Mouse (Mus musculus) WW6 (cell line): ENCODE data around the gene Hspa12b.

Experiments used
- DNase-seq: peaks from one replicate; pipeline ENCODE4 v3.0.0-alpha.2; 2013; ENCODE audit warnings: low read depth, low spot score

Gene Hspa12b

DNA sequence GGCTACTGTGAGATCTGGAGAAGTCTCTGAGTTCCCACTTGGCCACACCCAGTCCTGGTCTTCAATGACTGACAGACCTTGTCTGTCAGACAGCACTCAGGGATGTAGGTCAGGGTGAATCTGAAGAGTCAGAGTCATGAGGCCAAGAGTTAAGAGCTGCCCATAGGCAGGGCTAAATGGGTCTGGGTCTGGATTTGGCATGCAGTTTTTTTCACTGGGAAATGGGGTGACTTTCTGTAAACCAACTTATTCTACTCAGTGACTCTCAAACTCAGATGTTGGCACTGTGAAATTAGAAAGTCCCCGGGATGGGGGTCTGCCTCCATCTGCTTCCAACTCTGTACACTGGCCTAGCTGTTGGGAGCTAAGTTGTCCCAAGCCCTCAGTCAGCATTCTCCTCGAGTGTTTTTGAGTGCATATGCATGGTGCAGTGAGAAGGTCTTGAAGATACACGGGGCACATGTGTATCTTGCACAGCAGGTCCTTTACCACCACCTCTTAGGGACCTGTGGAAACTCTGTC, 1.6 kb downstream of the Hspa12b start:
- no peak for DNase-seq

DNA sequence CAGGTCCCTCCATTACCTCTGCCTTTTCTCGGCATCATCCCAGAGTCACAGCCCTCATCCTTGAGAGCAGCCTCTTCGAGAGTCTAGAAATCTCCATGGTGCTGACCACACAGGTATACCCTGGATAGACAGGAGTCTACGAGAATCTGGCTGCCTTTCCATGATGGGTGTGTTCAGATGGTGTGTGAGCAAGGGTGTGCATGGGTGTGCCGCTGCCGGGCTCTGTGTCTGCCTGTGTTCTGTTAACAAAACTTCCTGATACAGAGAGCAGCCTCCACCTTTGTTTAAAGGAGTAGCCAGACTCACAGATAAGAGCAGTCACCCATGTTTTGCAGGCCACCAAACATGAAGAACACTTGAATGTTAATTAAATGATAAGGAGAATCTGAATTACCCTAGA, 2.8 kb downstream of the Hspa12b start:
- DNase-seq, result no peak

DNA sequence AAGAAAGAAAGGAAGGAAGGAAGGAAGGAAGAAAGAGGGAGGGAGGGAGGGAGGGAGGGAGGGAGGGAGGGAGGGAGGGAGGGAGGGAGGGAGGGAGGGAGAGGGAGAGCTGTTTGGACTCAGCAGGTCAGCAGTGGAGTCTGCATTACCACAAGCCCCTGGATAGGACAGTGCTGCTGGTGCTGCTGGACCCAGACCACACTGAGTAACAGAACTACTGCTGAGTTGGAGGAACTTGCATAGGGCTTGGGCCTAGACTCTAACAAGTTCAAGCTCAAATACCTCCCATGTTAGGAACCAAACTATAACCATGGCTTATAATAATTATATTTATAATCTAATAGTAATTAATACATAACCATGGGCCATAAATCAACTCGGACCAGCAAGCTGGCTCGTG, 3.8 kb downstream of the Hspa12b start:
- DNase-seq, result no peak

DNA sequence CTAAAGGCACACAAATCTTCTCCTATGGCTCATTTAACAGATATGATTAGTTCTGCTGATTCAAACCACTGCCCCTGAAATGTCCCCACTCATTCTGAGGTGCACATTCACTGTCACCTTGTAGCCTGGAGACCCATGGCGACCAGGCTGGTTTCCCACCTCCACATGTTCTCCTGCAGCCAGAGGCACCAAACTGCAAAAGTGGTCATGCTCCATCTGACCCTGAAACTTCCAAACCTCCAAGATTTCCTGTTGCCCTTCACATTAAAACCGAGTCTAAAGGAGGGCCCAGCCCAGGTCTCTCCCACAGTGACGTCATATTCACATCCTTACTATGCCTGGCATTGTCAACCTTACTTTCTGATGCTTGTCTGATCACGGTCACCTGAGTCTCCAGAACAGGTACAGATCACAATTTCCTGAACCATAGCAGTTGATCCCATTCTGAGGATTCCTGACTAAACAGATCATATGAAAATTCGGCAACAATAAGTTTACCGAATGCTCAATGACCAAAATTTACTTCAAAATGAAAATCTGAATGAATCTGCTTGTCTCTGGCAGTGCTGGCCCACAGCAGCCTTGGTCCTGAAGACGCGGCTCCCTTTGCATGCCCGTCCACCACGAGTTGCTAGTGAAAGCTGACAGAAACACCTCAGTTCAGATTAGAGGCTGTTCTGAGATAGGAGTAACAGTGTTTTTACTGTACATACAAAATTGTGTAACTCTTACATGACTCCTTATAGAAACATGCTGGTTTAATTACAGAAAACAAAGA, 5.2 kb downstream of the Hspa12b start:
- DNase-seq, result no peak

DNA sequence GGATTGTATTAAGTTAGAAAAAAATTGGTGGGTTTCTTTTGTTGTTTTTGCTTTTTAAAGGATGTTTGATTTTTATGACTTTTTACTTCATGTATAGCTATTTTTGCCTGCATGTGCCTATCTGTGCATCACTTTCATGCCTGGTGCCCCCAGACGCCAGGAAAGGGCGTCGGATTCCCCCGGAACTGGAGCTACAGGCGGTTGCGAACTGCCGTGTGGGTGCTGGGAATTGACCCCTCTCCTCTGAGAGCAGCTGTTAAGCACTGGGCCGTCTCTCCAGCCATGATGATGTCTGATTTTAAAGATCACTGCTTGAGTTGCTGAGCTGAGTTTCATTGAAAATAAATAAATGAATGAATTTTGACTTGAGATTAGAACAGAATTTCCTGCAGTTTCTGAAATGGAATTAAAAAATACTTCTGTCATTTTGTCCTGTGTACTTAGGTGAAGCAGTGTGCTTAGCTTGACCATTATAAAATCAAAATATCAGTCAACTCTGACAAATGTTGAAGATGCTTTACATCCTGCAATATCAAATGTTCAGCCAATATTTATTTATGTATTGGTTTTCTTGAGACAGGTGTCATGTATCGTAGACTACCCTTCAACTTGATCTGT, 6.0 kb downstream of the Hspa12b start, which contains the start of gene Gm11037:
TSS of gene Gm11037 (plus strand) at position 568 of the 618 bp plus-strand sequence.
- no peak for DNase-seq

DNA sequence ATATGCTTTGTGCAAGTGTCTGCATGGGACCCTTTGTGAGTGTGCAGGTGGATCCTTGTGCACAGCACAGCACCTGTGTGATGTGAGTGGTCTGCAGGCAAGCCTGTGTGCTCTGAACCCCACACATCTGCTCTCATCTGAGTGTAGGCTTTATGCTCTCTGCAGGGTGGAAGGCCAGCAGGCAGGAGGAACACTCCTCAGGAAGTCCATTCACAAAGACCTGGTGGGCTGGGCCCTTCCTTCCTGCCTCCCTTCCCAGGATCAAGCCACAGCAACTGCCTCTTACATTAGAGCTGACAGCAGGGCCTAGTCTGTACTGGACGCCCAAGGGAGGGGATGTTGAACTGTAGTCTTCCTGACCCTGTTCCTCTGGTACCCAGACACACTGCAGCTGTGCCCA, 7.3 kb downstream of the Hspa12b start:
- no peak for DNase-seq

DNA sequence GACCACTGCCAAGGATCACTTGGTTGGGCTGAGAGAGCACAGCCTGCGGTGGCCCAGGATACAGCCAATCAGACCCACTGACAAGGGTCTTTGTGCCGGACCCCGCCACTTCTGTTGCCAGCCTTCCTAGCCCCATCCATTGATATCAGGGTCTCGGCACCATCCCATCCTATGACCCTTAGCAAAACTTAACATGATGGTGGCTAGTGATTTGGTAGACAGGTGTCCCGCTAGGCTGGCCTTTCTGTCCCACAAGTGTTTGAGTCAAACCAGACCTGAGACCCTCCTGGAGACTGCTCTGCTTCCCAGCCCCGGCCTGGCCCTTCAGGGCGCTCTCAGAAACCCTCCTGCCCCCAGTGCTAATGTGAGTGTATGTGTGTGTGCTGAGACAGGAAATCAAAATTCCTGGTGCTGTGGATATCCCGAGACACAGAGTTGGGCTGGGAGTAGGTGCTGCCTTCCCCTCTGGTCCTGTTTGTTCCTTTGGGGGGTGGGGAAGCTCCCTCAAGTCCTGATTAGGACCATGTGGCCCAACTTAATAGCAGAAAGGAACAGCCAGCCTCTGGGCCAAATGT, 7.8 kb downstream of the Hspa12b start:
- DNase-seq, result no peak

DNA sequence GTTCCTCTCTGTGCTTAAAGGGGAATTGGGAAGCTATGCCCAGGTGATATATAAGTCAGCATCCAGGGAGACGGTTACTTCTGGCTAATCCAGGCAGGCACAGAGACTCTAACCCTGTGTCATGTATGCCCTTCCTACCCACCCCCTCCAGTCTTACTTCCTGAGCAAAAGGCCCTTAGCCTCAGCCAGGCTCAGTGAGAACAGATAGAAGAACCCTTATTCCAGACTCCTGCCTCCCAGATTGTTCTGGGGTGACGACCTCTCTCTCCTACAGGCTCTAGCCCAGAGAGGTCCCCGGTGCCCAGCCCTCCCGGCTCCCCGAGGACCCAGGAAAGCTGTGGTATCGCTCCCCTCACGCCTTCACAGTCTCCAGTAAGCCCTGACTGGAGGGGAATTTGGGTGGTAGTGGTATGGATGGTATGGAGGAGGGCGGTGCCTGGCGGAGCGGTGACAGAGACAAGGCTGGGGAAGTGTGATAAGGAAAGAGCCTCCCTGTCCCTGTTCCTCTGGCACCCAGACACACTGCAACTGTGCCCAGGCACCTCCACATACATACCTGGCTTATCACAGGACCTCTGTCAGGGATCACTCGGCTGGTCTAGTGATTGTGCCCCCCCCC, 8.6 kb downstream of the Hspa12b start:
- no peak for DNase-seq

DNA sequence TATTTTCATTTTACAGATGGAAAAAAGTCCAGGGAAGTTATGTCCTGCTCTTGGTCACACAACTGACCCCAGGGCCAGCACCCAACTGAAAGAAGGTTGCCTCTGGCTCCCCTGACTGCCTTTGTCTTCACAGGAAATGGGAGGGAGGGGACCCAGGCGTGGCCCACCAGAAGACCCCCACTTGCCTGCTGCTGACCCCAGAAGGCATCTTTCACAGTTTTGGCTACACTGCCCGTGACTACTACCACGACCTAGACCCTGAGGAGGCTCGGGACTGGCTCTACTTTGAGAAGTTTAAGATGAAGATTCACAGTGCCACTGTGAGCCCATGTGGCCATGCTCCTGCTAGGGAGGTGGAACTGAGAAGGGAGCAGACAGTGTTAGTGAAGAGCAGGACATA, 11.2 kb downstream of the Hspa12b start:
- no peak for DNase-seq

DNA sequence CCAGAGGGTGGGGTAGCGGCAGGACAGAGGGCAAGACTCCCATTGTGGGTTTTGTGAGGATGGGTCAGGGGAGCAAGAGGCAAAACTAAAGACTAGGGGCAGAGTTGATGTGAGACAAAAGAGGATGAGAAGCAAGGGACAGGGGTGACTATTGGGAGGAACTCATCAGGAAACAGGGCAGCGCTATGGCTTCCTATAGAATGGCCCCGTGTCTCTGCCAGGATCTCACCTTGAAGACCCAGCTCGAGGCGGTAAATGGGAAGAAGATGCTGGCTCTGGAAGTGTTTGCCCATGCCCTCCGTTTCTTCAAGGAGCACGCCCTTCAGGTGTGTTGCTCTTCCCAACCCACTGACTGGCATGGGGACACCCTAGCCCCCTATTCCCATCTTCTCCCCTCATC, 11.7 kb downstream of the Hspa12b start:
- DNase-seq, result no peak

DNA sequence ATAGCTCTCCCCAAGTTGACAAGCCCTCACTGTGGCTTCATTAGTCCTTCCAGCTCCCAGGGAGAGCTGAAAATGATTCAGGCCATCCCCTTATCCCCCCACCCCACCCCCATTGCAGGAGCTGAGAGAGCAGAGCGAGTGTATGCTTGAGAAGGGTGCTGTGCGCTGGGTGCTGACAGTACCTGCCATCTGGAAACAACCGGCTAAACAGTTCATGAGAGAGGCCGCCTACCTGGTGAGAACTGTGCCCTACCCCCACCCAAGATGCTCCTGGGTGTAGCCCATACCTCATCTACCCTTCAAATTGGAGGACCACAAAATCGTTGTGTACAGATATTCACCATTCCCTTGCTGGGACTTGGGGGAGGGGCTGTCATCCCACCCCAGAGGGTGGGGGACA, 12.2 kb downstream of the Hspa12b start:
- DNase-seq, result no peak

DNA sequence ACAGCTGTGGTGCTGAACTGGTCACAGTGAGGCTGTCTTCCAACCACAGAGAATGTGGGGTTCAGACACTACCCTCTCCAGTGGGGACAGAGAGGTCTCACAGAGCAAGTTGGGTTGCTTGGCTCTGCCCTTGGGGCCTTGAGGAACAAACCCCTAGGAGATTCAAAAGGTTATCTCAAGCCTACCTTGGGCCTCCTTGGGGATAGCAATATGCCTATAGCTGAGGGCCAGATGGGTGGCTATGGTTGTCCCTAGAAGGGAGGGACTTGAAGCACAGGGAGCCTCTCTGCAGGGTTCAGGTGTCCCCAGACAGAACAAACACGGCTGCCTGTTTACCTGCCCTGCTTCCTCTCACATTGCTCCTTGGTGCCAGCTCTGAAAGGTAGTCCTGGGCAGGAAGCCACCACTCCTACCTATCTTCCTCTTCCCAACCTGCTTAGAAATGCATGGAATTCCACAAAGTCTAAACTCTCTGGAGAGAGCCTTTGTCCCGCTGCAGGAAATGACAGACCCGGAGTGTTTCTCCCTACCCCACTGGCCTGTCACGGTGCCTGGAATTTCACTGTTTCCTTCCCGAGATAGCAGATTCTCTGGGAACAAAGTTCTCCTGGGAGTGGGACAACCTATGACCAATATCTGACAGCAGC, 12.9 kb downstream of the Hspa12b start:
- DNase-seq, result no peak

DNA sequence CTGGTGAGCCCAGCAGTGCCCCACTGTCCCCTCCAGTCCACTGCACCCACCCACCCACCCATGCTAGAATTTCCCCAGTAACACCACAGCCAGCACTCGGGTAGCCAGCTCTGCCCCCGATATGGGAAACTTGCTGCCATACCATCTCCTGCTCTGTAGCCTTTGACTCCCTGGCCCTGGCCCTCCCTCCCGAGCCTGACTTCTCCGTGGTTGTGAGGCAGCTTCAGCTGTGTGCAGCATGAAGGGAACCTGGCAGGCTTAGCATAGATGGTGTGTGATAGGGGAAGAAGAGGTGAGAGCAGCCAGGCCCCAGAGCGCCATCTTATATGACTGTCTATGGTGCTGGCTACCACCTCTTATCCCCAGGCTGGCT, 13.4 kb downstream of the Hspa12b start:
- no peak for DNase-seq

DNA sequence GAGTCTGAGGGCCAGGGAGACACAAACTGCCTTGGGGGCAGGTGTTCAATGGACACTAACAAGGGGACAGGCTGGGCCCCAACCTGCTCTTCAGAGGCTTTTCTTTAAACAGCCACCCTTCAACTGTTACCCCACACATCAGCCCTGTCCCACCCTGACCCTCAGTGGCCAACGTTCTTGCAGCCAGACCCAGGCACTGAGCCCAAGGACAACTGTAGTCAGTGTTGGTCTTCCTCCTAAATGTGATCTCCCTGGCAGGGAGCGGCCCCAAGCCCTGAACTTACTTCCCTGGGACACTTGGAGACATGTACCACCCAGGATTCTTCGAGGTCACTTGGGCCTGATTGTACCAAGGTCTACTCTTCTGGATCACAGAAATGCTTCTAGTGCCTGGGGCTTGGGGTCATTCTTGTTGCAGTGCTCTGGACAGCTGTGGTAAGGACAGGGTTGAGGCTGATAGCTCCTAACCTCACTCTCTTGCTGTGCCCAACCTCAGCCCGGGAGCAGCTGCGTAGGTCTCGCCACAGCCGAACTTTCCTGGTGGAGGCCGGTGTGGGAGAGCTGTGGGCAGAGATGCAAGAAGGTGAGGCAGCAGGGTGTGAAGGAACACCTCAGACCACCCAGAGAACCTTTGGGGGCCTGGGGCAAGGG, 14.4 kb downstream of the Hspa12b start:
- no peak for DNase-seq

DNA sequence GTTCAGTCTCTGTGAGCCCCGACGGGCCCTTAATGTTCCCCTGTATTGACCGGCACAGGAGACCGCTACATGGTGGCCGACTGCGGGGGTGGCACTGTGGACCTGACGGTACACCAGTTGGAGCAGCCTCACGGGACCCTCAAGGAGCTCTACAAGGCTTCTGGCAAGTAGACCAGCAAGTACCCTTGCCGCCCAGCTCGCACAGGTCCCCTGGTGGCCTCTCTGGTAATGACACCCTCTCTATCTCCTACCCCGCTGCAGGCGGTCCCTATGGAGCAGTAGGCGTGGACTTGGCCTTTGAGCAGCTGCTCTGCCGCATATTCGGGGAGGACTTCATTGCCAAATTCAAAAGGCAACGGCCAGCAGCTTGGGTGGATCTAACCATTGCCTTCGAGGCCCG, 15.5 kb downstream of the Hspa12b start:
- DNase-seq, result peak; percentile 74

DNA sequence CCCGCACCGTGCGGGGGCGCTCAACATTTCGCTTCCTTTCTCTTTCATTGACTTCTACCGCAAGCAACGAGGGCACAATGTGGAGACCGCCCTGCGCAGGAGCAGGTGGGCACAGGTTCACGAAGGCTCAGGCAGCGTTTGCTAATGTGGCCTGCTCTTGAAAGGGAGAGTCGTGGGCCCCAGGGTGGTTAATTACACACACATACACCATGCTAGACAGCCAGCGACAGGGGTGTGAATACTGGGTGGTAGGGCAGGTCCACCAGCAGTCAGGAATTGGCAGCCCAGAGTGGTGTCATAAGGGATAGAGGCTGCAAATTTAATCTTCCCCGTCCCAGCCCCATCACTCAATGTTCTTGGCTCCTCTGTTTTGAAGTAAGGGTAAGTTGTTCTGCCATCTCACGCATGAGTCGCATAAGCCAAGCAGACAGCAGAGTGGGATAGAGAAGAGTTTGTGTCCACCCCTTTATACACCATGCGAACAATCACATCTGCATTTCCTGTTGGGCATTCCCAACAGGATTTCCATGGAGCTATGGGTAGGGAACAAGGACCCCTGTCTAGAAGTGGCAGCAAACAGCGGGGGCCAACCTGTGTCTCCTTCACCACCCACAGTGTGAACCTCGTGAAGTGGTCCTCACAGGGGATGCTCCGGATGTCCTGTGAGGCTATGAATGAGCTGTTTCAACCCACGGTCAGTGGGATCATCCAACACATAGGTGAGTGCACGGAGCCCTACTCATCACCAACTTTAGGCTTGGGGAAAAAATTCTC, 16.1 kb downstream of the Hspa12b start:
- no peak for DNase-seq

DNA sequence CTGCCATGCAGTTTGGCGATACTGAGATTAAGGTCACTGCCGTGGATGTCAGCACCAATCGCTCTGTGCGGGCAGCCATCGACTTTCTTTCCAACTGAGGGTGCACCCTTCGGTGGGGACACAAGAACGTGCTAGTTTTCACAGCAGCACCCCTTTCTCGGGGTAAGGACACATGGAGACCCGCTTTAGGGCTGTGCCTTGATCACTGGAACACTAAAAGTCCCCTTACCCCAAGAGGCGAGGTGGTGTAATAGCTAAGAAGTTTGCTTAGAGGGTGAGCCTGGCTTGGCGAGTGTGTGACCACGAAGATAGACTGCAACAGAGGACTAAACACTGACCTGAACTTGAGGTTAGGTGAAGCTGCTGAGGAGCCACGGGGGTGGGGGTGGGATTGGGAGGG, 18.0 kb downstream of the Hspa12b start:
- DNase-seq, result no peak

DNA sequence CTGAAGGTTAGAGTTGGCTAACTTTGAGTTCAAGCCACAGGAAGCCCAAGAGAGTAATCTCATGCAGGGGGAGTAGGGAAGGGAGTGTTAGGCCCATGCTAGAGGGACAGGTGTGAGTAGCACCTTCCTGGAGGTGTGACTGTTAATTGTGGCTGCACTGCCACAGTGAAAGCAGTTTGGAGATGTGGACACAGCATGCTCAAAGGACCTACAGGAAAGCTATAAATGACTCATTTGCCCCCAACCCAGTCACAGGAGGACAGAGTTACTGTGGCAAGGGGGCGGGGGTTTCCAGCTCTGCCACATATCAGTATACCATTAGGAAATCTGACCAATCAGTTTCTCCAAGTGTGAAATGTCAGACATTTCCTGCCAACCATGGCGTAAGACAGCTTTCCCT, 18.5 kb downstream of the Hspa12b start:
- no peak for DNase-seq

DNA sequence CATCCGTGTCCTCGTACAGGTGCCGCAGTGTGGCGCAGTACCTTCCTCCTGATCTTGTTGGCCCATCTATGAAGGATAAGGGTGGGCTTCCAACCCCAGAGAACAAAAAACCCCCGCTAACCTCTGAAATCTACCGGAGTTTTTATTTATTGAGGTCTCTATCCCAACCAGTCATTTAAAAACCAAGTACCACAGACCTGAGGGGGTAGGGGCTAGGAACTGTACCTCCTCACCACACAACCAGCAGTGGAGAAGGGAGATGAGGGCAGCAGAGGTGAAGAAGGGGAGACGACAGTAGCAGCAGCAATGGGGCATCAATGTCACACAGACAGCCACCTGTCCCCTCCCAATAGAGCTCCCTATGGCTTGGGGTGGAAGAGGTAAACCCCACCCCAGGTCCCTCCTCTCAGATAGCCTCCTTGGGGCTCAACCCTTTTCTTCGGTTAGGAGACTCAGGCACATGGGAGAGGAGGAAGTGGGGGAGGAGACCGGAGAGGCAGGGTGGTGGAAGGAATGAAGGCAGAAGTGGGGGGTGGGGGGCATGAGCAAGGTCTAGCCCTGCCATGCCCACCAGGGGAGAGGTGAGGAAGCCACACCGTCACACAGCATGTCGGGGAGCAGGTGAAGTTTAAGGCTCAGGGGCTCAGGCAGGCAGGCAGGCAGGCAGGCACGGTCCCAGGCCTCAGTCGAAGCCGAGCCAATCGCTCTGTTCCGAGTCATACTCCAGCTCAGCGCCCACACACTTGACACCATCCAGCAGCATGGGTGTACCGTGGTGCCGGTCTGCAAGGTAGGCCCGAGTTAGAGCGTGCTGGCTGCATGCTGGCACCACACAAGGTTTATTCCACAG, 19.3 kb downstream of the Hspa12b start:
- DNase-seq, result no peak

DNA sequence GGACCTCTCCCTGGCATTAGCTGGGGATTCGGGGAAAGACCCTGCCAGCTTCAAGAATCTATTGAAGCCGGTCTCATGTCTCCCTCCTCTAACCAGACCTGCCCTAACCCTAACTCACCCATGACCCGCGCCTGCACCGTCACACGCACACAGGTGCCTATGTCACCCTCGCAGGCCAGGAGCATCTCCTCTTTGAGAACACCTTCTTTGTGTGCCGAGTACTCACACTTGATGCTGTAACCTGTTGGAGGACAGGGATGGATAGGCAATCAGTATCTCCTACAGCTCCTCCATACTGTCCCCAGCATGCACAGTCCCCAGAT, 19.9 kb downstream of the Hspa12b start:
- DNase-seq, result no peak
